Mouse (Mus musculus): Measurements from ENCODE around the gene Canx.
A peak's percentile ranks its signal among the peaks of the same experiment; 100 is the strongest.
"Not testable (repeated sequence)": the region's sequence is repeated elsewhere in the genome, so short reads cannot be mapped to it uniquely, and the experiment has no call there.

The Canx gene

DNA sequence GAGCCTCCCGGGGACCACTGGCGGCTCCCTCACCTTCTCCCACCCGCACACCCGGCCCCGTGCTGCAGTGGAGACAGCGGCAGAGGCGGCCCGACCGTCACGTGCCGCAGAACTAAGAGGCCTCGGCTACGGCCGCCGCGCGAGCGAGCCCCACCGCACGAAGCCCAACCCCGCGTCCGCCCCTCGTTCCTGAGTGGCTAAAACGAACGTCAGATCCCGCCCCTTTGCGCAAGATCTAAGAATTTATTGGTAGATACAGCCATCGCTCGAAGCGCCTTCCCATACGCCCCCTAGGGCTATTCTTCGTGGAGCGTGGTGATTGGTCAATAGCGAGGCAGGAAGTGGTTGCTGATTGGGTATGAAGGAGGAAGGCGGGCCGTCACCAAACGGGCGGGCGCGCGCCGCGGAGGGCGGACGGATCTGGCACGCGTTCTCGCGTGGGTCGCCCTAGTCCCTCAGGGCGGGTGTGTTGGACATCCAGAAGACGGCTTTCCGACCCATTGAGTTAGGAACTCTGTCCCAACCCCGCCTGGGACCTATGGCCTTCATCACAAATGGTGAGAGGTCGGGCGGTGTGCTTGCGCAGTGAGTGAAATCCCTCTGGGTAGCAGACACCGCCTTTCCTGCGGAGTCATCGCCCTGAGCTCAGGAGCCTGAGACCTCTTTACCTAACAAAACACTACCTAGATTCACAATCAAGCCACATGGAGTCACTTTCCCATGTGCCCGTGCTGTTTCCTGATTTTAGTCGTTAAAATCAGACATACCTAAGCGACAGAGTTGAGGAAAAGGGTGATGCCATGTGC, at the start of gene Canx:
Canx (minus strand) TSS at position 178 of the 806 bp plus-strand sequence.
- DNase-seq (ENCODE audit: low read depth, low spot score), result peak; percentile 100

- DNase-seq (ENCODE audit: low read depth, low spot score), result no peak
Observed at GRCm38 (mm10) chr11:50374286-50375015, 49.0 kb upstream of the Canx start.

GRCm38 (mm10) chr11:50373621-50374020, 48.1 kb upstream of the Canx start:
- no peak for DNase-seq (ENCODE audit: low read depth, low spot score)

DNA sequence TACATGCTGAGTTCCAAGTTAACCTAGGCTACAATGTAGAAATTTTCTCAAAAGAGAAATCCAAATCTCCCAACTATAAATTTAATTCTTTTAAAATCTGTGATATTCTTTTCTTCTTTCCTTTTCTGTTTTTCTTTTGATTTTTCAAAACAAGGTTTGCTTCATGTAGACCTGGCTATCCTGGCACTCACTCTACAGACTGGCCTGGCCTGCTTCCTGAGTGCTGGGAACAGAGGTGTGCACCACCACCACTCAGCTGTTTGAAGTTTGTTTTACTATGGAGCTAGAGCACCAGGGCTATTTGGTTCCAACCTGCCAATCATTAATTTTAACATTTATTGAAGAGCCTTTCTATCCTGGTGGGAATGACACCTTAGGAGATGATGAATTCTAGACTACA, 47.6 kb upstream of the Canx start:
- DNase-seq (ENCODE audit: low read depth, low spot score), result no peak

GRCm38 (mm10) chr11:50371911-50372310, 46.4 kb upstream of the Canx start:
- DNase-seq (ENCODE audit: low read depth, low spot score), result no peak

DNA sequence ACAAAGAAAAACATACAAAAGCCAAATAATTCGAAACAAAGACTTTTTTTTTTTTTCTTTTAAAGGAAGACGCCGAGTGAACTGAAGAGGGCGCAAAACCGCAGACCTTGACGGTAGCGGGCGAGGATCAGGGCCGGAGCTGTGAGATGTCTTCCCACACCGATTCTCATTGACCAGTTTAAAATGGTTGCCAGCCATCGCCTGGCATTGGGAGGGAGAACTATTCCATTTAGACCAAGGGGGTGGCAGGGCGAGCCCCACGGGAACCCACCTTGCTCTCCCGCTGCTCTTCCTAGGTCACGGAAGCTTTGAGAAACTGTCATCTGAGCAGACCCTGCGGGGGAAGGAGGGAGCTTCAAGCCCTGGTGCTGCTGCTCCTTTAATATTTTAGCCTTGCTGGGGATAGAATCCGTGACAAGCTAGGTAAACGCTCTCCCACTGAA, 45.9 kb upstream of the Canx start:
- peak; percentile 87 for DNase-seq (ENCODE audit: low read depth, low spot score)

DNA sequence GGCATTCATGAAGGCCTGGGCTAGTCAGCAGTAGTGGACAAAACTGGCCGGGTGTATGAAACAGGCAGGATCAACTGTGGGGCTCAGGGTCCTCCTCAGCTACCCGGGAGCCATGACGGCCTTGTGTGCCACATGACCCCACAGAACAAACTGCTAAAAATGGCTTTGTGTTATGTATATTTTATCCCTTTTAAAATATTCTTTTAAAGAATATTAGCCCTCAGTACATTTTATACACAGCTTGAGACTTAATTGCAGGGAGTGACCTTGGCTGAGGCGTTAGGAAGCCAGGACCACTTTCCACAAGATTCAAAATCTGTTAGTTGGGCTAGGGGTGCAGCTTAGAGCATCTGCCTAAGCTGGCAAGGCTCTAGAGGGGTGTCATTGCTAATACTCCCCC, 45.5 kb upstream of the Canx start:
- no peak for DNase-seq (ENCODE audit: low read depth, low spot score)

DNA sequence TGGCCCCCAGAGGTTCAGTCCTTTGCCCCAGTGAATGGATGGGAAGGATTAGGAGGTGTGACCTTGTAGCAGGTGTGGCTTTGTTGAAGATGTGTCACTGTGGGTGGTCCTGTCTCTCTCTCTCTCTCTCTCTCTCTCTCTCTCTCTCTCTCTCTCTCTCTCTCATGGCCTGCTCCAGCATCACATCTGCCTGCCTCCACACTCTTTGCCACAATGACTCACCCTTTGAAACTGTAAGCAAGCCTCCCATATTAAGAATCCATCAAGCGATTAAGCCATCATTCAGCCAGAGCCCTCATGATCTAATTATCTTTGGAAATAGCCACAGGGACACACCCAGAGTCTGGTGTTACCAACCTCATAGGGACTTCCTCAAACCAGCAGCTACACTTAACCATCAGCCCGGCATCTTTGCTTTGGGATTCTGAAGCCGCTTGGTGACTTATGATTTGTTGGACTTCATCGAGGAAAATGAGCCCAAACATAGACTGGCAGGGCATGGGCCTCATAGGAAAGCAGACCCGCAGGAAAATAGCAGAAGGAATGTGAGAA, 44.0 kb upstream of the Canx start:
- no peak for DNase-seq (ENCODE audit: low read depth, low spot score)

GRCm38 (mm10) chr11:50367531-50367930, 42.1 kb upstream of the Canx start:
- no peak for DNase-seq (ENCODE audit: low read depth, low spot score)

- DNase-seq (ENCODE audit: low read depth, low spot score), result no peak
Observed at GRCm38 (mm10) chr11:50365322-50365721, 39.8 kb upstream of the Canx start.

DNA sequence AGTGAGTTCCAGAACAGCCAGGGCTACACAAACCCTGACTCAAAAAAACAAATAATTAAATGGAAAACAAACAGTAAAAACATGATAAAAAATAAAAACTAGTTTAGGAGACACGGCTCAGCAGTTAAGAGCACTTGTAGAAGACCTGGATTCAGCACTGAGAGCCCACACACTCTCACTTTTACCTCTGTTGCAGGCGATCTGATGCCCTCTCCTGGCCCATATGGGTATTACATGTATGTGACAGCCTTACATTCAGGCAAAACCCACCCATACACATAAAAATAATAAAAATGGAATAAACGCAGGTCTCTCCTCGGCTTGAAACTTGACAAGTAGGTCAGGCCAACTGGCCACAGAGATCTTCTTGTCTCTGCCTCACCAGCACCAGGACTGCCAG, 39.1 kb upstream of the Canx start:
- peak; percentile 82 for DNase-seq (ENCODE audit: low read depth, low spot score)

DNA sequence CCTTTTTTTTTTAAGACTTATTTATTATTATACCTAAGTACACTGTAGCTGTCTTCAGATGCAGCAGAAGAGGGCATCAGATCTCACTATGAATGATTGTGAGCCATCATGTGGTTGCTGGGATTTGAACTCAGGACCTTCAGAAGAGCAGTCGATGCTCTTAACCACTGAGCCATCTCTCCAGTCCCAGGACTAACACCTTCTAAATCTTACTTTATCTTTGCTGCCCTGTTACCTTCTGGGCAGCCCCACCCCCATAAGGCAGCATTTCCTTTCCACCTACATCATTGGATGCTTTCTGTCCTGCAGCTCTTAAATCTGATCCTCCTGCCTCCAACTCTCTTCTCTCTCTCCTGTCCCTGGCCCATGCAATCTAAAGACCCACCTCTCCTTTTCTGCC, 35.8 kb upstream of the Canx start:
- not testable (repeated sequence) for DNase-seq (ENCODE audit: low read depth, low spot score)

GRCm38 (mm10) chr11:50358950-50359861, 33.7 kb upstream of the Canx start:
- no peak for DNase-seq (ENCODE audit: low read depth, low spot score)

DNA sequence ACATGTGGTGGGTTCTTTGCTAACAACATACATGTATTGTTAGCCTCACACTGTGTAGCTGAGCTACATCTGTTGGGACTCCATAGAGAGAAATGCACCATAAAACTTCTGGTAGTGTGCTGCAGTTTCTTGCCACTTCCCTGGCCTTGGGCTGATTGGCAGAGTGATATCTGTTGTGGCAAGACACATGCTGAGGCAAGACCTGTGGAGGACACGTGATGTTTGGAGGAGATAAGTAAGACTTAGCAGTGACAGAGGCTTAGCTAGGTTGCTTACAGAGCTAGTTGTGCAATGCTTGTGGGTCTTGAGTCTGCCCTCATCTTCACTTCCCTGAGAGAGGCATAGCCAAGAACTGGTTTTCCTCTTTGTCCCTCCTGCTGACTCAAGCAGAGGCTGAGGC, 29.9 kb upstream of the Canx start:
- DNase-seq (ENCODE audit: low read depth, low spot score), result no peak

DNA sequence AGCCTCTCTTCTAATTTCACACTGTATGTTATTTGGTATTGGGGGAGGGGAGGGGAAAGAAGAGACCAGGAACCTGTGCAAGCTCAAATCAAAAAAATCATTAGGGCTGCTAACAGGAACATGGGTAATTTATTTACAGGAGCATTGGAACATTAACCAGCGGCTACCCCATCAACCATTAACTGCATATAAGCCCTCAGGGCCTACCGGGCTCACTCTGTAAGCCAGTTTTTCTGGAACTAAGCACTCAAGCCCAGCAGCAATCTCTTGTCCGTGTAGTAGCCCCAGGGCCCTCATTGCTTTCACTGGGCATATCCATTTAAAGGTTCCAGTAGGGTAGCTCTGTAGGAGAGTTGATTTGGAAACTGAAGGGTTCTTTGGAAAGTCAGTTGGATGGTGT, 29.4 kb upstream of the Canx start:
- no peak for DNase-seq (ENCODE audit: low read depth, low spot score)

DNA sequence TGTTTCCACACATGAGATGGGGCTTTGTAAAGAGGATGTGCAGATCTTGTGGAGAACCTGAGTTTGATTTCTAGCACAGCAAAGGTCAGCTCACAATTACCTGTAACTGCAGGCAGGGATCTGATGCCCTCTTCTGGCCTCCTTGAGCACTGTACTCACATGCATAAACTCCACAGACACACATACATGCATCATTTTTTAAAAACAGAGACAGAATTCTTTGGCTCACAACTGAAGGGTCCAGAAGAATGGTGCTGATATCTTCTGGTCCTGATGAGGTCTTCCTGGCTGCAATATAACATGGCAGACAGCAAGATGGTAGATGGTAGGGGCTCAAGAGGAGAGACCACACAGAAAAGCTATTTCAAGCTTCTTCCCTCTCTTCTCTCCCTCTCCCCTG, 28.7 kb upstream of the Canx start, which contains the start of gene Cby3:
Cby3 (plus strand) TSS at position 301 of the 400 bp plus-strand sequence.
- DNase-seq (ENCODE audit: low read depth, low spot score), result no peak

DNA sequence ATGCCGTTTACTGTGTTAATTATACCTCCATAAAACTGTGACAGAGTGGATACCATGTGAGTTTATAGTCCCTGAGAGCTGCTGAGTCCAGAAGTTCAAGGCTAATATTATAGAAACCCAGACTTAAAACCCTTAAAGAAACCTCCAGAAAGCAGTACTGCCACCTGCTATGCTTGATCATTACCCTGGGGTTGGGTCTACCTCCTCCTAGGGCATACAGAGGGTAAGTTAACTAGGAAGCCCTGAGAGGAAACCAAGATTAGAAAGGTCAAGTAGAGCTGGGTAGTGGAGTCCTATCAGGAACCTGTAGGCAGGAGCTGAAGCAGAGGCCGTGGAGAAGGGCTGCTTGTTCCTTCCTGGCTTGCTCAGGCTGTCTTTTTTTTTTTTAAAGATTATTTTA, 26.7 kb upstream of the Canx start:
- no peak for DNase-seq (ENCODE audit: low read depth, low spot score)

DNA sequence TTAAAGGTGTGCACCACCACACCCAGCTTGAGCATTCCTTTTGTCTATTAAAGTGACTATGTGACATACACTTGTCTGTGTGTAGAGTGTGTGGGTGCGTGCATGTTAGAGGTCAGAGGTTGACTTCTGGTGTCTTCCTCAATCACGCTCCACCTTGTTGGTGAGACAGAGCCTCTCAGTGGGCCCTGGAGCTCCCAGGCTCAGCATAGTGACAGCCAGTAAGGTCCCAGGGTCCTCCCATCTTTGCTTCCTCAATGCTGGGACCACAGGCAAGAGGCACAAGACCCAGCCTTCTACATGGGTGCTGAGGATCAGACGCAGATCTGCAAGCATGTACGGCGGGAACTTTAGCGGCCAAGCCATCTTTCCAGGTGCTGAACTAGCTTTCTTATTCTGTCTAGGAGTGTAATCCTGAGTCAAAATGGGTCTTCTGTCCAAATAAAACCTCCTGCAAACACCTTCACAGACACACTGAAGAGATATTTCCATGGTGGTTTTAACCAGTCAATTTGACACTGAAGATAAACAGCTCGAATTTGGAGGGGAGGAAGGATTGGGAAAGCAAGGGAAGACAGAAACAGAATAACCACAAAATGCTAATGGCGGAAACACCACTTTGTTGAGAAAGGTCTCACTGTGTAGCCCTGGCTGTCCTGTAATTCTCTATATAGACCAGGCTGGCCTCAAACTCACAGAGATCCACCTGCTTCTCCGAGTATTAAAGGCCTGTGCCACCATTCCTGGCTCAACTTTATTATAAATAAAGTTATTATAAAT, 21.0 kb upstream of the Canx start:
- no peak for DNase-seq (ENCODE audit: low read depth, low spot score)

DNA sequence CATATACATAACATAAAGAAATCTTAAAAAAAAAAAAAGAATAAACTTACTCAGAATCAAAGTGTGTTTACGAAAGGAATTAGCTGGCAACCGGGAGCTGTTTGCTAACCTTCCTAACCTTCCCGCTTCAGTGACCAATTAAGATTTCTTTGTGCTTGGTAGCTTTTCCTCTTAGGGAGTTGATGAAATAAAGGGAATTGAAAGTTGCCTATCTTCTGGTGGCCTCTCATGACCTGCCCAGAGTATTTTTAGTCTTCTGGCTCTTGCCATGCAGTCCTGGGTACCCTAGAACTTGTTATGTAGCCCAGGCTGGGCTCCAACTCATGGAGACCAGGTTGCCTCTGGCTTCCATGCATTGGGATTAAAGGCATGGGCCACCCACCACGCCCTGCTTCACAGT, 20.0 kb upstream of the Canx start:
- DNase-seq (ENCODE audit: low read depth, low spot score), result peak; percentile 33

DNA sequence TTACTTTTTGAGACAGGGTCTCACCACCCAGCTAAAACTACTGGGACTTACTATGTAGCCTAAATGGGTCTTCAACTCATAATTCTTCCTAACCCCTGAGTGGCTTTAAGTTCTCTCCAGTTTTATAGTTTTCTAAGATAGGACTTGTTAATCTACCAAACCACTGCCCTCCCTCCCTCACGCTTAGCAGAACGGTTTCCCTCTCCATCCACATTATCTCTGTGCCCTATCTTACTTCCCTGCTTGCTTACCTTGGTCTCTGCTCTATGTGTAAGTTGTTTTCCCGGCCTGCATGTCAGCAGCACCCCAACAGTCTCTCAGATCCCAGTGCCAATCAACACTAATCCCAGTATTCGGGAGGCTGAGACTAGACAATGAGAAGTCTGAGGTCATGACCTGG, 11.4 kb upstream of the Canx start:
- no peak for DNase-seq (ENCODE audit: low read depth, low spot score)

DNA sequence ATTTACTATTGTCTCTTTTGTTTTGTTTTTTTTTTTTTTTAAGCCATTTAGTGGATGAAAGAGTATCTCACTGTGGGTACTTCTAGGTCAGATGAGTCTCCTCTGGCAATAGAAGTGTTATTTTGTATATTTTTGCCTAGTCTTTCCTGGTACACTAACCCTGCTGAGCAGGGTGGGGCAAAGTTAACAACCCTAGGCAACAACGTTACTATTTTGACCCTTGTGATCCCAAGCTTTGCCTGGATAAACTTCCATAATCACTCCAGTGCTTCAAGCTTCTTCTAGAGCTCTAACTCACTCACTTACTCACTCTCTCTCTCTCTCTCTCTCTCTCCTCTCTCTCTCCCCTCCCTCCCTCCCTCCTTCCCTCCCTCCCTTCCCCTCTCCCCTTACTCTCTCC, 10.7 kb upstream of the Canx start:
- no peak for DNase-seq (ENCODE audit: low read depth, low spot score)

Data from A20 (cell line).